In the genomic region with DNA sequence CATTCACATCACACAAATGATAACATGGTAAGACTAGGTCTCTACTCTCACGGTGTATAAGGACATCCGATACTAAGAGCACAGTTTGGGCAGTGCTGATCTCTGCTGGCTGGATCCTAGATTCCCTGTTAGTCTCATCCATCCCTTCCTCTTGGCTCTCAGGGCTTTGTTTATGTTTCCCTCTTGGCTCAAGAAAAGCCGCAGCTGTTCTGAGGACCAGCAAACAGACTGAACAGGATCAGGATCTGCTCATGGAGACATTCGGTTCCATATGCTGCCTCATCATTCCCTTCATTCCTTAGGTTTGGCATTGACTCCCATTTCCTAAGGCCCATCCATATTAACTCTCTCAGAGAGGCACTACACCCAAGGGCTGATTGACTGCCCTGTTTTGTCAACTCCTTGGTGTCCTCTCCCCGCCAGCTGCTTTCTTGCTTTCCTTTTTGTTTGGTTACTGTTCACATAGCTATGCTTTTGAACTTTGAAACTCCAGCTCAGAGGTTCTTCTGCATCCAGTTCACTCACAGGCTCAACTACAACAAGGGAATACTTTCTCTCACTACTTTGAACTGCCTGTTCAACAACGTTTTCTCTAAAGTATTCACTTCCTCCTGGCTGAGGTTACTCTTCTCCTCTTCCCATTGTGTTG, we compare ENCODE assay signal across 14 mouse cellular contexts.
A peak's percentile ranks its signal among the peaks of the same experiment; 100 is the strongest.
DNase-seq lines count a peak whose midpoint lies in the region; TF ChIP-seq lines count a peak whose summit lies in the region.
"Had no signal": no experiment of that assay in that cellular context is flagged by ENCODE, and none has a peak within 500 bp of the region (broad histone marks: within the 10 kb centered on the region; RNA-seq: fewer than 3 reads in every experiment).

No protein-coding gene starts in this region.

- no peak overlapping the region for H3K4me3 ChIP-seq in liver, adult 2 months (ENCODE audit: insufficient read depth, low read depth, low read length)
- no peak overlapping the region for H3K4me3 ChIP-seq in small intestine, adult 2 months (ENCODE audit: low read depth, low read length)
- H3K4me3 ChIP-seq: forebrain, embryonic 13.5 days; hindbrain, embryonic 10.5 days; midbrain, embryonic 12.5 days had no signal

- no peaks in the 10 kb centered on the region for H3K36me3 ChIP-seq in liver, adult 2 months (ENCODE audit: control insufficient read depth, insufficient read depth, low read length)
- no peaks in the 10 kb centered on the region for H3K36me3 ChIP-seq in small intestine, adult 2 months (ENCODE audit: control insufficient read depth, insufficient read depth, low read length)
- H3K36me3 ChIP-seq: hindbrain, embryonic 10.5 days; midbrain, embryonic 12.5 days had no signal

- no peak overlapping the region for H3K27ac ChIP-seq in liver, adult 2 months (replicated peaks; ENCODE audit: insufficient read depth, low read depth, low read length)
- H3K27ac ChIP-seq in small intestine, adult 2 months (ENCODE audit: insufficient read depth, low read depth, low read length) = peak overlapping the region; percentile 26; the same call in 1 of the 2 replicates
- H3K27ac ChIP-seq: forebrain, embryonic 13.5 days; hindbrain, embryonic 10.5 days; liver, embryonic 14.5 days; midbrain, embryonic 12.5 days had no signal

- no peaks in the 10 kb centered on the region for H3K27me3 ChIP-seq in liver, adult 2 months (ENCODE audit: control insufficient read depth, insufficient read depth, low read length)
- no peaks in the 10 kb centered on the region for H3K27me3 ChIP-seq in small intestine, adult 2 months (ENCODE audit: control insufficient read depth, insufficient read depth, low read length)
- H3K27me3 ChIP-seq: forebrain, embryonic 13.5 days; midbrain, embryonic 12.5 days had no signal

- no peak for TF ChIP-seq POLR2A in liver, adult 2 months (IDR thresholded peaks at IDR 0.05; ENCODE audit: extremely low read depth, insufficient read depth, low read length)
- no peak for TF ChIP-seq POLR2A in small intestine, adult 2 months (IDR thresholded peaks at IDR 0.05; ENCODE audit: low read depth, low read length)

- WGBS in liver, adult 2 months = 67% methylated on average over 6 of the region's 6 CpGs
- 63% methylated on average over 6 of the region's 6 CpGs for WGBS in small intestine, adult 2 months

- H3K4me1 ChIP-seq in liver, adult 2 months (ENCODE audit: control insufficient read depth, insufficient read depth, low read length) = no peaks in the 10 kb centered on the region
- no peaks in the 10 kb centered on the region for H3K4me1 ChIP-seq in small intestine, adult 2 months (ENCODE audit: control insufficient read depth, insufficient read depth, insufficient read length, low read length)
- H3K4me1 ChIP-seq: forebrain, embryonic 13.5 days; hindbrain, embryonic 10.5 days; midbrain, embryonic 12.5 days had no signal

- H3K79me2 ChIP-seq in liver, adult 2 months (ENCODE audit: control insufficient read depth, insufficient read depth, low read length) = no peaks in the 10 kb centered on the region

- DNase-seq in liver, adult 2 months (ENCODE audit: extremely low read depth, low read depth, low spot score) = peak; percentile 18
- no peak for DNase-seq in liver
- DNase-seq in kidney, adult 18-20 months = peak; percentile 6
- DNase-seq in kidney, postnatal 25 days = peak; percentile 4 to 40
- DNase-seq in left cerebral cortex, adult 8-10 months (ENCODE audit: low spot score in 2 of 2) = no peak
- no peak for DNase-seq in adrenal gland, postnatal 14 days
- no peak for DNase-seq in right cerebral cortex, postnatal 4 days
- DNase-seq: cerebellum, adult 9-10 months; thymus, postnatal 25 days had no signal

- TF ChIP-seq CTCF in liver, adult 2 months (IDR thresholded peaks at IDR 0.05; ENCODE audit: low read depth, low read length) = no peak
- no peak for TF ChIP-seq CTCF in small intestine, adult 2 months (IDR thresholded peaks at IDR 0.05; ENCODE audit: extremely low read depth, insufficient read length, insufficient replicate concordance, low read depth, low read length)

- no peak overlapping the region for H3K9ac ChIP-seq in liver, adult 2 months (ENCODE audit: low read depth, low read length)
- H3K9ac ChIP-seq: forebrain, embryonic 13.5 days; liver, embryonic 14.5 days; midbrain, embryonic 12.5 days had no signal

Comparison
In these comparisons a context has a peak if more than half of its experiments do, and no peak if none do; other contexts are left out.
1. DNase-seq: peak in liver, adult 2 months (single experiment), kidney, adult 18-20 months (single experiment) and kidney, postnatal 25 days (2 of 2); none in liver (single experiment), left cerebral cortex, adult 8-10 months (0 of 2), adrenal gland, postnatal 14 days (single experiment) and right cerebral cortex, postnatal 4 days (single experiment).